Mouse (Mus musculus): ENCODE measurements around the gene Atp2a2. TPM values are rescaled to one million over a fixed set of nuclear protein-coding genes. Genes with fewer than 3 reads are reported as not detected.

Atp2a2 gene
- total RNA-seq, 2 experiments from 2014 or later: 10,772 to 12,207 TPM

GRCm38 (mm10) chr5:122521130-122521473 lies 19.1 kb upstream of the Atp2a2 start:
- intact Hi-C loops (cut with DNase I): no loop called here

GRCm38 (mm10) chr5:122520254-122521129 lies 18.5 kb upstream of the Atp2a2 start:
- no peak for DNase-seq (ENCODE audit: low spot score)
- intact Hi-C loops (cut with DNase I): no loop called here

More at GRCm38 (mm10) chr5:122521130-122521473, 19.1 kb upstream of the Atp2a2 start:
- DNase-seq (ENCODE audit: low spot score): no peak

GRCm38 (mm10) chr5:122519043-122519660 lies 17.1 kb upstream of the Atp2a2 start:
- DNase-seq (ENCODE audit: low spot score): no peak
- intact Hi-C loops (cut with DNase I): no loop called here

- DNase-seq (ENCODE audit: low spot score): no peak
Measured at GRCm38 (mm10) chr5:122518247-122518646, 16.2 kb upstream of the Atp2a2 start.

GRCm38 (mm10) chr5:122516901-122517300 lies 14.9 kb upstream of the Atp2a2 start:
- no peak for DNase-seq (ENCODE audit: low spot score)

More at GRCm38 (mm10) chr5:122518247-122518646, 16.2 kb upstream of the Atp2a2 start:
- intact Hi-C loops (cut with DNase I): no loop called here

GRCm38 (mm10) chr5:122516029-122516730 lies 14.2 kb upstream of the Atp2a2 start:
- intact Hi-C loops (cut with DNase I): no loop called here
- DNase-seq (ENCODE audit: low spot score): no peak

More at GRCm38 (mm10) chr5:122516901-122517300, 14.9 kb upstream of the Atp2a2 start:
- intact Hi-C loops (cut with DNase I): no loop called here

- intact Hi-C loops (cut with DNase I): no loop called here
- DNase-seq (ENCODE audit: low spot score): no peak
Measured at GRCm38 (mm10) chr5:122514127-122514521, 12.1 kb upstream of the Atp2a2 start.

- no peak for DNase-seq (ENCODE audit: low spot score)
- intact Hi-C loops (cut with DNase I): no loop called here
Measured at GRCm38 (mm10) chr5:122513421-122514126, 11.5 kb upstream of the Atp2a2 start.

- no peak for DNase-seq (ENCODE audit: low spot score)
- intact Hi-C loops (cut with DNase I): no loop called here
Measured at GRCm38 (mm10) chr5:122512011-122512410, 10.0 kb upstream of the Atp2a2 start.

- no peak for DNase-seq (ENCODE audit: low spot score)
- intact Hi-C loops (cut with DNase I): no loop called here
Measured at GRCm38 (mm10) chr5:122511405-122511804, 9.4 kb upstream of the Atp2a2 start.

GRCm38 (mm10) chr5:122510651-122511157 lies 8.7 kb upstream of the Atp2a2 start:
- intact Hi-C loops (cut with DNase I): no loop called here

GRCm38 (mm10) chr5:122509608-122510007 lies 7.6 kb upstream of the Atp2a2 start:
- DNase-seq (ENCODE audit: low spot score): no peak
- intact Hi-C loops (cut with DNase I): no loop called here

More at GRCm38 (mm10) chr5:122510651-122511157, 8.7 kb upstream of the Atp2a2 start:
- peak; percentile 69 for DNase-seq (ENCODE audit: low spot score)

- DNase-seq (ENCODE audit: low spot score): no peak
- intact Hi-C loops (cut with DNase I): no loop called here
Measured at GRCm38 (mm10) chr5:122508861-122509306, 6.9 kb upstream of the Atp2a2 start.

GRCm38 (mm10) chr5:122507396-122507795 lies 5.4 kb upstream of the Atp2a2 start:
- intact Hi-C loops (cut with DNase I): no loop called here
- DNase-seq (ENCODE audit: low spot score): no peak

GRCm38 (mm10) chr5:122506462-122506861 lies 4.4 kb upstream of the Atp2a2 start:
- no peak for DNase-seq (ENCODE audit: low spot score)
- intact Hi-C loops (cut with DNase I): no loop called here

GRCm38 (mm10) chr5:122505554-122505953 lies 3.5 kb upstream of the Atp2a2 start:
- DNase-seq (ENCODE audit: low spot score): no peak
- intact Hi-C loops (cut with DNase I): no loop called here

- no peak for DNase-seq (ENCODE audit: low spot score)
- intact Hi-C loops (cut with DNase I): loop anchor here (5.0 kb wide), 1 partner anchor 274 kb away; the partner anchor contains the start of gene Camkk2
Measured at GRCm38 (mm10) chr5:122503760-122504119, 1.7 kb upstream of the Atp2a2 start.

- no peak for DNase-seq (ENCODE audit: low spot score)
- intact Hi-C loops (cut with DNase I): loop anchor here (5.0 kb wide), 1 partner anchor 274 kb away; the partner anchor contains the start of gene Camkk2
Measured at GRCm38 (mm10) chr5:122503015-122503759, 1.2 kb upstream of the Atp2a2 start.
